Mouse (Mus musculus) adrenal gland, postnatal 36 days (tissue): ENCODE measurements around the gene Pfas. TPM values are rescaled to one million over a fixed set of nuclear protein-coding genes. Genes with fewer than 3 reads are reported as not detected.
"Not testable (repeated sequence)": the region's sequence is repeated elsewhere in the genome, so short reads cannot be mapped to it uniquely, and the experiment has no call there.

Experiments used
- DNase-seq, 2 experiments: peaks; one replicate each; pipeline ENCODE4 v3.0.0; 2021; ENCODE audit warnings: mixed read lengths in 1 of 2
- total RNA-seq, 2 experiments: library from RNA; stranded (reverse); gene quantifications; 2 replicates each; pipeline ENCODE4 v1.2.3; 2021

The Pfas gene
- total RNA-seq, 2 experiments from 2014 or later, result 28.3 to 30.6 TPM

GRCm38 (mm10) chr11:68970232-68970631 is 38.0 kb downstream of the Pfas start:
- peak; percentile 32 to 77 for DNase-seq

GRCm38 (mm10) chr11:68968752-68969151 is 39.5 kb downstream of the Pfas start:
- DNase-seq, result no peak

- peak; percentile 96 to 97 for DNase-seq
Measured at GRCm38 (mm10) chr11:68967337-68968282, 40.6 kb downstream of the Pfas start, which contains the start of gene Slc25a35. TSS of gene Slc25a35 (plus strand) at chr11:68968131.

- DNase-seq, result no peak
Measured at GRCm38 (mm10) chr11:68966554-68966953, 41.7 kb downstream of the Pfas start.

- DNase-seq, result peak; percentile 36 to 66
Measured at GRCm38 (mm10) chr11:68965845-68966244, 42.4 kb downstream of the Pfas start.

GRCm38 (mm10) chr11:68965050-68965449 is 43.2 kb downstream of the Pfas start:
- no peak for DNase-seq

- DNase-seq, result no peak
Measured at GRCm38 (mm10) chr11:68963405-68963804, 44.9 kb downstream of the Pfas start.

GRCm38 (mm10) chr11:68962159-68962558 is 46.1 kb downstream of the Pfas start:
- not testable (repeated sequence) for DNase-seq

- no peak for DNase-seq
Measured at GRCm38 (mm10) chr11:68961596-68961995, 46.7 kb downstream of the Pfas start.

GRCm38 (mm10) chr11:68957971-68958370 is 50.3 kb downstream of the Pfas start:
- no peak for DNase-seq

GRCm38 (mm10) chr11:68957308-68957707 is 51.0 kb downstream of the Pfas start, which contains the start of gene Arhgef15:
TSS of gene Arhgef15 (minus strand) at chr11:68957480.
- DNase-seq, result peak in 1 of 2 experiments; percentile 11

GRCm38 (mm10) chr11:68956697-68957096 is 51.6 kb downstream of the Pfas start:
- peak; percentile 46 to 50 for DNase-seq

GRCm38 (mm10) chr11:68956107-68956506 is 52.2 kb downstream of the Pfas start:
- peak; percentile 17 to 53 for DNase-seq

GRCm38 (mm10) chr11:68955473-68955872 is 52.8 kb downstream of the Pfas start:
- DNase-seq, result no peak

GRCm38 (mm10) chr11:68954408-68954807 is 53.9 kb downstream of the Pfas start:
- DNase-seq, result no peak

GRCm38 (mm10) chr11:68953903-68954302 is 54.4 kb downstream of the Pfas start:
- DNase-seq, result no peak

GRCm38 (mm10) chr11:68947542-68947993 is 60.7 kb downstream of the Pfas start:
- no peak for DNase-seq

- no peak for DNase-seq
Measured at GRCm38 (mm10) chr11:68946806-68947440, 61.3 kb downstream of the Pfas start.

GRCm38 (mm10) chr11:68946001-68946400 is 62.3 kb downstream of the Pfas start:
- no peak for DNase-seq

- DNase-seq, result peak; percentile 41 to 42
Measured at GRCm38 (mm10) chr11:68945245-68945644, 63.0 kb downstream of the Pfas start.

- no peak for DNase-seq
Measured at GRCm38 (mm10) chr11:68942731-68943130, 65.5 kb downstream of the Pfas start.

- DNase-seq, result no peak
Measured at GRCm38 (mm10) chr11:68940516-68940915, 67.7 kb downstream of the Pfas start.
